Mouse (Mus musculus) brain, embryonic 14.5 days (tissue): ENCODE measurements around the gene Myo16.

ENCODE experiments used
- CTCF ChIP-seq: fragments of 200-500 bp; IDR thresholded peaks from 2 replicates; pipeline ENCODE4 v1.5.1; 2012; ENCODE audit warnings: inconsistent platforms, mild to moderate bottlenecking, moderate library complexity, borderline replicate concordance; ENCODE audit not compliant: insufficient read depth, insufficient read length; ENCODE audit errors: extremely low read depth
- POLR2A ChIP-seq: fragments of 200-500 bp; IDR thresholded peaks from 2 replicates; pipeline ENCODE4 v1.6.1; 2012; ENCODE audit warnings: mild to moderate bottlenecking, inconsistent platforms, borderline replicate concordance; ENCODE audit not compliant: poor library complexity, insufficient read depth, insufficient read length, severe bottlenecking; ENCODE audit errors: extremely low read depth

GRCm38 (mm10) chr8:10173033-10173747 lies 19.5 kb downstream of the Myo16 start:
- TF ChIP-seq CTCF (no peak), POLR2A (no peak)
